20 mouse cellular contexts compared by ENCODE assay signal in genomic region chr14:110128265-110128664, GRCm38 (mm10).
DNase-seq lines count a peak whose midpoint lies in the region; ATAC-seq and TF ChIP-seq lines count a peak whose summit lies in the region.
"Had no signal": no experiment of that assay in that cellular context is flagged by ENCODE, and none has a peak within 500 bp of the region (broad histone marks: within the 10 kb centered on the region; RNA-seq: fewer than 3 reads in every experiment).

No protein-coding gene starts in this region.

- no peak for ATAC-seq in hindbrain, postnatal 0 days

- H3K9me3 ChIP-seq in hindbrain, postnatal 0 days (ENCODE audit: low read length), result no peaks in the 10 kb centered on the region
- H3K9me3 ChIP-seq: embryonic facial prominence, embryonic 15.5 days; forebrain, embryonic 10.5 days; heart, embryonic 15.5 days; hindbrain, embryonic 10.5 days; midbrain, embryonic 12.5 days had no signal

- no peak overlapping the region for H3K4me3 ChIP-seq in hindbrain, postnatal 0 days (ENCODE audit: low read length)
- H3K4me3 ChIP-seq: embryonic facial prominence, embryonic 15.5 days; forebrain, embryonic 10.5 days; heart, embryonic 15.5 days; hindbrain, embryonic 10.5 days; midbrain, embryonic 12.5 days had no signal

- peak; percentile 4 for DNase-seq in embryo, embryonic 10 days (ENCODE audit: low spot score)
- DNase-seq in embryo, embryonic 9.5 days (ENCODE audit: extremely low spot score), result no peak
- peak; percentile 16 to 57 for DNase-seq in layer of hippocampus, adult 18-20 months (ENCODE audit: low spot score in 2 of 2)
- no peak for DNase-seq in layer of hippocampus, adult 11-12 months (ENCODE audit: low spot score)
- peak; percentile 31 for DNase-seq in right cerebral cortex, adult 18-20 months
- DNase-seq in right cerebral cortex, postnatal 4 days, result no peak
- peak; percentile 18 for DNase-seq in telencephalon, adult 2 months (ENCODE audit: low read depth, low spot score)
- no peak for DNase-seq in hindbrain, postnatal 0 days (ENCODE audit: low spot score)
- DNase-seq: adrenal gland, adult 2 months; cerebellum, adult 8-10 months; gastrocnemius, postnatal 25 days; kidney, adult 9 months; right cerebral cortex, postnatal 14 days; thymus, postnatal 36 days had no signal

- H3K4me1 ChIP-seq in hindbrain, postnatal 0 days (ENCODE audit: insufficient read depth, low read length), result no peaks in the 10 kb centered on the region
- H3K4me1 ChIP-seq: embryonic facial prominence, embryonic 15.5 days; forebrain, embryonic 10.5 days; heart, embryonic 15.5 days; hindbrain, embryonic 10.5 days; midbrain, embryonic 12.5 days had no signal

- 78% methylated on average over 5 of the region's 5 CpGs for WGBS in hindbrain, postnatal 0 days

- H3K27me3 ChIP-seq in hindbrain, postnatal 0 days (ENCODE audit: insufficient read depth, low read length), result no peaks in the 10 kb centered on the region
- H3K27me3 ChIP-seq: embryonic facial prominence, embryonic 15.5 days; heart, embryonic 15.5 days; midbrain, embryonic 12.5 days had no signal

- H3K36me3 ChIP-seq in hindbrain, postnatal 0 days (ENCODE audit: insufficient read depth, low read length), result no peaks in the 10 kb centered on the region
- H3K36me3 ChIP-seq: embryonic facial prominence, embryonic 15.5 days; forebrain, embryonic 10.5 days; heart, embryonic 15.5 days; hindbrain, embryonic 10.5 days; midbrain, embryonic 12.5 days had no signal

- H3K27ac ChIP-seq in hindbrain, postnatal 0 days, result no peak overlapping the region
- H3K27ac ChIP-seq: embryonic facial prominence, embryonic 15.5 days; forebrain, embryonic 10.5 days; heart, embryonic 15.5 days; hindbrain, embryonic 10.5 days; liver, embryonic 14.5 days; midbrain, embryonic 12.5 days had no signal

- no peak for TF ChIP-seq CTCF in hindbrain, postnatal 0 days (IDR thresholded peaks at IDR 0.05; ENCODE audit: low read depth)

- no peak overlapping the region for H3K4me2 ChIP-seq in hindbrain, postnatal 0 days (ENCODE audit: low read depth, low read length)
- H3K4me2 ChIP-seq: embryonic facial prominence, embryonic 15.5 days; heart, embryonic 15.5 days; midbrain, embryonic 12.5 days had no signal

- no peak overlapping the region for H3K9ac ChIP-seq in hindbrain, postnatal 0 days (replicated peaks; ENCODE audit: low read length)
- H3K9ac ChIP-seq: embryonic facial prominence, embryonic 15.5 days; heart, embryonic 15.5 days; liver, embryonic 14.5 days; midbrain, embryonic 12.5 days had no signal

Comparison
In these comparisons a context has a peak if more than half of its experiments do, and no peak if none do; other contexts are left out.
1. DNase-seq: peak in embryo, embryonic 10 days (single experiment), layer of hippocampus, adult 18-20 months (2 of 2), right cerebral cortex, adult 18-20 months (single experiment) and telencephalon, adult 2 months (single experiment); none in embryo, embryonic 9.5 days (single experiment), layer of hippocampus, adult 11-12 months (single experiment), right cerebral cortex, postnatal 4 days (single experiment) and hindbrain, postnatal 0 days (single experiment).